Mouse (Mus musculus) left cerebral cortex, adult 9 months (tissue): ENCODE results near the gene Nepn.
A peak's percentile ranks its signal among the peaks of the same experiment; 100 is the strongest.

Source experiments
- DNase-seq, 2 experiments: peaks; one replicate each; pipeline ENCODE4 v3.0.0; 2022; ENCODE audit warnings: low spot score in 2 of 2

Nepn gene

DNA sequence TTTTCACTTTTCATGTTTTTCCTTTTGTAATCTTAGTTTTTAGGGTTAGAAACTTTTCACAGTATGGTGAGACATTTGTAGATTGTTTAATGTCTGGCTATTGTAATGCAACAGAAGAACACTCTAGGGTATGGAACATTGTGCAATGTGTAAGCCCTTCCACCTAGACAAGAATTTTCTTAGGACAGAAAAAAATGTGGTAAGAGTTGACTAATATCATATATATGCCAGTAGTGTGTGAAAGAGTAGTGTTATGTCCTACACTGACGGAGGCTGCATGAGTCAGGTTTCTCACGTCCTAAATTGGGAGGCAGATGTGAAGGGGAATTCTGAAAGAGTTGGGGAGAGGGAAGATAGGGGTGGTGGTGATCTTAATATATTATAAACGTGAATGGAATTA lies 10.9 kb downstream of the Nepn start:
- no peak for DNase-seq

DNA sequence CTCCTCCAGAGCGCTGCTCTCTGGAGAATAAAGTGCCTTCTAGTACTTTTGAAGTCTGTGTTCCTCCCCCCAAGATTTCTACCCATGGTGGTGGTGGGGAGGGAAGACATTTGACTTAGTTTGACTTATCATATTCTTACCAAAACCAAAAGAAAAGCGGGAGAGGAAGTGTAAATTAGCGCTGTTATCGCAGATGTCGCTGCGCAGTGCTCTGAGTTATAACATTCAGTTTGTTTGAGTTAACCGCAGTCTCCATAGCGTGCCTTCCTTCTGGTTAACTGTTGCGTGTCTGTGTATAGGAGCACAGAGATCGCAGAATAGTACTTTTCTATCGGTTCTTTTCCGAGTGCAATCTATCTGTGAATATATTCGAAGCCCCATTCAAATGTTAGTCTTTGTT lies 16.4 kb downstream of the Nepn start:
- DNase-seq = no peak

DNA sequence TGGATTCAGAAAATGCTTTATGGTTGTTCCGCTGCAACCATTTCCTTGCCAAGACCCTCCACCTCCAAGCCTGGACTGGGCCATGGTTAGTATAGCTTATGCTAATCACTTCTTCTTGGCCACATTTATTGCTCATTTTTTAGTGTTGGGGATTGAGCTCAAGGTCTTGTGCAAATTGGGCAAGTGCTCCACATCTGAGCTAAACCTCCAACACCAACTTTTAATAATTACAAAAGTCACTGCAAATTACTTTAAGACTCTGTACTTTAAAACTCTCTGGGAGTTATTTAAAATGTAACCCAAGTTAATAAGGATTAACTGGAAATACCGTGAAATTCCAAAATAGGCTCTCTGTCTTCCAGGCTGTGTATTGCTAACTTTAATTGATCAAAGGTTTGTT lies 18.8 kb downstream of the Nepn start:
- DNase-seq = no peak

DNA sequence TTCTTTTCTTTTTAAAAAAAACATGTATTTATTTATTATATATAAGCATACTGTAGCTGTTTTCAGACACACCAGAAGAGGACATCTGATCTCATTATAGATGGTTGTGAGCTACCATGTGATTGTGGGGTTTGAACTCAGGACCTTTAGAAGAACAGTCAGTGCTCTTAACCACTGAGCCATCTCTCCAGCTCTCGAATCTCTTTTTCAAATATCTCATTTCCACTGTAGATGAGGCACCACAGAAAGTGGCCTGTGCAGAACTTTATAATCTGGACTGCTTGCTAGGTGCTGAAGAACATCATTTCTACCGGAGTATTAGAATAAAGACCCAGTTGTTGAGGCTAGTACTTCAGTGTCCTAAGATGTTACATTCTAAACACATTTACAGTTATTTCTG lies 26.2 kb downstream of the Nepn start:
- no peak for DNase-seq

DNA sequence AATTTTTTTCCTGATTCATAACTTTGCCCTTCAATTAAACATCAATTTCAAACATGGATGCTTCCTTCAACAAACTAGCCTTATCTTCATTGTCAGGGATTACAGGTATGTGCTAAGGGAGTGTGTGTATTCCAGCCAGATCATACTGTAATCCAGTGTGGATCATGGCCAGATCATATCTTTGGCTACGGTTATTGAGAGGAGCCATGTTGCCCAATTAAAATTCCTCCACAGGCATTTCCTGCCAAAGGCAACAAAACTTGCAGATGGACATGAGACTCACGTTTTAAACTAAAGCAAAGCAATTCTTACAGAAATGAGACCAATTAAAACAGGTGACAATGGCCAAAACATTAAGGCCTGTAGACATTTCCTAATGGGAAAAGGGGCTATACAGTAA lies 27.7 kb downstream of the Nepn start:
- DNase-seq = no peak

DNA sequence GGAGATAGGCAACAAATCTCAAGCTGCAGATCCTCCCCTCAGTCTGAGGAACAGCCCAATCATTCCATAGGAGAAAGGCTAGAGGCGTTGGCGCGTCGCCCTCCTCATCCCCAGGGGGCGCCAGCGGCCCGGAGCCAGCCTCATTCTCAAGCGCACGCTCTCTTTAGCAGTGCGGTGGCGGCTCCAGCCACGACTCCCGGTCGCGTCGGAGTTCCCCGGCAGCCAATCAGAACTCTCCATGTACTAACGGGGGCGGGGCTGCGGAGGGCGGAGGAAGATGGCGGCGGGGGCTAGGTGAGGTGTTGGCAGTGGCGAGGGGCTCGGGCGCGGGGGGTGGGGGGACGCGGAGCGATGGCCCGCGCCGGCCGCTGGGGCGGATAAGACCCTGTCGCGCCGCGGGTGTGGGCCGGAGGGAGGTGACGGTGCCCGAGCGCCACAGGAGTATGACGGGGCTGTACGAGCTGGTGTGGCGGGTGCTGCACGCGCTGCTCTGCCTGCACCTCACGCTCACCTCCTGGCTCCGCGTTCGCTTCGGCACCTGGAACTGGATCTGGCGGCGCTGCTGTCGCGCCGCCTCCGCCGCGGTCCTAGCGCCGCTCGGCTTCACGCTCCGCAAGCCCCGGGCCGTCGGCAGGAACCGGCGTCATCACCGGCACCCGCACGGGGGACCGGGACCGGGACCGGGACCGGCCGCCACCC lies 28.7 kb downstream of the Nepn start, which contains the start of gene Nus1:
Nus1 (plus strand) TSS at position 249 of the 699 bp plus-strand sequence.
- DNase-seq = peak; percentile 91 to 98

DNA sequence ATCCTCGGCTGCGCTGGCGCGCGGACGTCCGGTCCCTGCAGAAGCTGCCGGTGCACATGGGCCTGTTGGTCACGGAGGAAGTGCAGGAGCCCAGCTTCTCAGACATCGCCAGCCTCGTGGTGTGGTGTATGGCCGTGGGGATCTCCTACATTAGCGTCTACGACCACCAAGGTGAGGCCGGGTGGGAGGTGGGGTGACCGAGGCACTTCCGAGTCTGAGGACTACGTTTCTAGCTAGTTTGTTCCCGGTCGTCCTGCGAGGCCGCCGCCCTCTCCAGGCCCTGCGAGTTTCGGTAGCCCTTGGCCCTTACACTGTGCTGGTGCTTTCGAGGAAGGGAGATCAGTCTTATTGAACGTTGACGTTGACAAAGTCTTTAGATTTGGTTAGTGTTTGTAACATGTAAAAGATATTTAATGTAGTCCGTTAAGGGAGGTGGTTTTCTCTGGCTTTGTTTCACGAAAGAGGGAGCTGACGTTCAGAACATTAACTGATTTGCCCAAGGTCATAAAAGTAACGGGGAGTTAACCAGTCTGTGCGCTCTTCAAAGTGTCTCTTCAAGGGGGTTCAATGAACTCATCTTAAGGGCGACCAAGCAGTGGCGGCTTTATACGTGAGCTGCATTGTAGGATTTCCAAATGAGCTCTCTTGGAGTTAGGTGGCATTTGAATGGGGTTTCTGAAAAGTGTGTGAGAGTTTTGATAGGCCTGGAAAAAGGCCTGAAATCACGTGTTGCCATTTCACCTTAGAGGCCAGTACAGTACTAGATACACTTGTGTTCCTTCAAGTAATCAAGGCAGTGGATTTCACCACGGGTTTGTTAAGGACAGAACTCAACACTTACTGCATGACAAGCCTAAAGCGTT lies 29.5 kb downstream of the Nepn start:
- DNase-seq = no peak

DNA sequence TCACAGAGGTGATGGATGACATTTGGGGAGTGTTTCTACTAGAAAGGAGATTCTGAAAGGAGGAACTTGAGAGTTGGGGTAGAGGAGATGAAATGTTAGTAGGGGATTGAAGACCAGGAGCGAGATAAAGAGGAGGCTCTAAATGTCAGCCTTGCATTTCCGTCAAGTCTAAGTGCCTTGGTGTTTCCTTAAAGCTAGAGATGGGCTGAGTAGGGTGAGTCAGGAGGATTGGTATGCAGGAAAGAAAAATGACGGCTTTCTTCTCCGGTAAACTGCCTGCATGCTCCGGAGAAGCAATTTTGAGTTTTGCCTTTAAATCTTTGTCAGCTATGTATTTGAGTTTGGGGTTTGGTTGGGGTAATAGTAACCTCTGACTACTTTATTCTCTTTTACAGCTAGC lies 30.2 kb downstream of the Nepn start:
- no peak for DNase-seq

DNA sequence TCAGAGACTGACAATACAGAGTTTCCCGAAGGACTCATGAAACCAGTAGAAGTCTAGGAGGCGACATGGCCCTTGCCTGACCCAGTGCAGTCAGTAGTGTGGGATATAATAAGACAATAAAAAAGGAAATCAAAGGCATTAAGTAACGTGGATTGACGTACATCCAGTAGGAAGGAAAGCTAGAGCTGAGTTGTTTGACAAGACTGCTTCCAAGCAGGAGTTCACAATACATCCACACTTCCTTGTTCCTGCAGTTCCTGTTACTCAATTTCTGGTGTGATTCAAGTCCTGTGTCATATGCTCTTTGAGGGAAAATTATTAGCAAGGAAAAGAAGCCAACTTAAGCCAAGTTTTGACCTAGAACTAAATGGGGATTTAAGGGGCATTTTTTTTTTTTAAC lies 30.6 kb downstream of the Nepn start:
- no peak for DNase-seq

DNA sequence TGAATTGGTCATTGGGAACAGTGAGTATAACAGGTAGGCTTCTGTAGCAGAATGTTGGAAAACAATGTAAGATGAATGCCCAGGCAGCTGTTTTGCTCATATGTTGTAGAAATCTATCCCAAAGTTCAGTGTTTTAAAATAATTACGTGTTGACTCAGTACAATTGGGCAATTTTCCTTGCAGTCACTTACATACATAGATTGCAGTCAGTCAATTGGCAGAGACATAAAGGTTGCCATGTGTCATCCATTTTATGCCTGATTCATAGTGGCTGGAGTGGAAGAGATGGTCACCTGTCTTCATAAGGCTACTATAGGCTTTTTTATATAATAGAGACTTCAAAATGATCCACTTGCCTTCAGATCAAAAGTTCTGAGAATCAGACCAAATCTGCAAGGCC lies 31.8 kb downstream of the Nepn start:
- no peak for DNase-seq

DNA sequence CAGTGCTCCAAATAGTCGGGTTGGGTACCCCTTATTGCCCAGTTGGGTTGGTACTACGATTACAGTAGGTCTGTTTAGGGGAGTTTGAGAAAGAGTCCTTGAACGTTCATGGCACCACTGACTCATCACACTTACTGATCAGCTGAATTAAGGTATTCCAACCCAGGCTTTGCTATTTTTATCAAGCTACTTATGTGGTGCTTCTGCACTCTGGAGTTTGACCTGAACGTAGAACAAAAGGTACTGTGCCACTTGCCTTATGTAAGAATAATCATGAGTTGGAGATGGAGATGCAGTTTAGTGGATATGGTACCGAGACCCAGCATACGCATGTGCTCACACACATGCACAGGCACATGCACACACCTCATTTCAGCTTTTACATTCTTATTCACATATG lies 32.9 kb downstream of the Nepn start:
- DNase-seq = peak in 1 of 2 experiments; percentile 39

DNA sequence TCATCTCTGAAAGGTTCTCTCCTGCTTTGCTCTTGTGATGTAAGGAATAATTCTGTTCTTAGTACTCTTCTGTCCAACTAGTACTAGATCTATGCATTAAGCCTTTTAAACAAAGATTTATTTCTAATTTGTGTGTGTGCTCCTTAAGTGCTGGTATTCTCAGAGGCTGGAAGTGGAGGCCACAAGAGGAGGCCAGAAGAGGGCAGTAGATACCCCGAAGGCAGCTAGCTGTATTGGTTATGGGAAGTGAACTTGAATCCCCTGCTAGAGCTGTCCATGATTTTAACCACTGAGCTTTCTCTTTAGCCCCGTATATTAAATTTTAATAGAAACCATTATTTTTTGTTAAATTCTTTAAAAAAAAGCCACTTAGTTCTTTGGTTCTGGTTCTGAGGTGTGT lies 34.3 kb downstream of the Nepn start:
- no peak for DNase-seq

DNA sequence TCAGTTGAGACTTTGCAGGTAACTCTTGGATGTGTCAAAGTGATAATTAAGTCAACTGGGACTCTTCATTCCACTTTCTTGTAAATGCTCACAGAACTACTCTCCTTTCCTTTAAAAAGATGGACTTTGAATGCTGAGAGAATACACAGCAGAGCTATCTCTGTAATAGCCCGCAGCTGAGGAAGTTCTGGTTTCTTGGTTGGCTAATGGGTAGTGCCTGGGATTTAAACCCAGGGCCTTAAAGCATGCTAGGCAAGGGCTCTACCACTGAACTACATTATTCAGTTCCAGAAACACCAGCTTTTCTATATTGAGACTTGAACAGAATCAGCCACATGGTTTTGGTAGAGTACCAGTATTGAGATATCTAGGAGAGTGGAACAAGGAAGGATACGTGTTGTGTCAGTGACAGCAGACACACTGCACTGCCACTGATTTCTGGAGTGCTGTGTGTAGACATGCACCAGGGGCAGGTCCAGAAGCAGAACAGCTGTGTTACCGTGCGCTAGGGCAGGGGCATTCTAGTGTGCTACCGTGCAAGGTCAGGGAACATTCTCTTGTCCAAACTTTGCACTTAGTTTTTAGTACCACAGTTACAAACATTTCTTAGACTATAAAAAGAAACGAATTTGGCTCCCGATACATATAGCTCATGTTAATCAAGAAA lies 37.7 kb downstream of the Nepn start:
- DNase-seq = no peak

DNA sequence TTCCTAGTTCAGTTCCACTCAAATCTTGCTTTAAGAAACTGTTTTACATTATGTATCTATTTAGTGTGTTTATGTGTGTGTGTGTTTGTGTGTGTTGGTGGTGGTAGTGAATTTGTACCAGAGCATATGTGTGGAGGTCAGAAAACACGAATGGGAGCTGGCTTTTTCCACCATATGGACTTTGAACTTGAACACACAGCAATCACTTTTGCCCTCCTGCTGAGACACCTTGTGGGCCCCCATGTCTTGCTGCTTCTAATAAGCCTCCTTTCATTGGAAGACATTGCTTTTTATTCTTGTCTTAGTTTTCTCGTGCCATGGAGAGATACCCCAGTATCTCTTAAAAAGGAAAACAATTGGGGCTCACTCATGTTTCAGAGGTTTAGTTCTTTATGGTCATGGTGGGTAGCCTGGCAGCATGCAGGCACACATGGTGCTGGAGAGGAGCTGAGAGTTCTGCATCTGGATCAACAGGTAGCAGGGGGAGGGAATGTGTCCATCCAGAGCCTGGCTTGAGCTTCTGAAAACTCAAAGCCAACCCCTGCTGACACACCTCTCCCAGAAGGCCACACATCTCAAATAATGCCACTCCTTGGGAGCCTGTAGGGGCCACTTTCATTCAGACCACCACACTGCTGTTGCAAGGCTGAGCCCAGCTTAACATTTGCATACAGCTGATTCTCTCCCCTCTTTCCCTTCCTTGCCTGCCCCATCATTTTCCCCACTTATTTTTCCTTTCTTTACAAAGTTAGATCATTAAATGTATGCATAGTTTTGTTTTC lies 39.1 kb downstream of the Nepn start:
- DNase-seq = no peak

DNA sequence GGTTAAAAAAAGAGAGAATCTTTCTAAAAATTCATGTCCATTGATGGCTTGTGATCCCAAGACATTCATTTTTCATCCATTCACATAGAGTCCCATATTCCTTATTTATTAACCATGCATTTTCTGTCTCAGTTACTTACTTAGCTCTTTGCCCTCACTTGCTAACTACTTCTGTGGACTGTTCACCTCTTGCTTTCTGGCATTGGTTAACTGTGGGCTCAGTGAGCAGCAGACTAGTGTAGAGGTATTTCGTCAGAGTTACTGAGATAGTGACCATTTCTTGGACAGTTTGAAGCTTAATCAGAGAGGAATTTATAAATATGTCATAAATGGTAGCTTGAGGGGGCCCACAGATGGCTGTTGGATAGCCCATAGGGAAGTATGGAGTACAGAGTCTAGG lies 42.2 kb downstream of the Nepn start:
- DNase-seq = no peak

DNA sequence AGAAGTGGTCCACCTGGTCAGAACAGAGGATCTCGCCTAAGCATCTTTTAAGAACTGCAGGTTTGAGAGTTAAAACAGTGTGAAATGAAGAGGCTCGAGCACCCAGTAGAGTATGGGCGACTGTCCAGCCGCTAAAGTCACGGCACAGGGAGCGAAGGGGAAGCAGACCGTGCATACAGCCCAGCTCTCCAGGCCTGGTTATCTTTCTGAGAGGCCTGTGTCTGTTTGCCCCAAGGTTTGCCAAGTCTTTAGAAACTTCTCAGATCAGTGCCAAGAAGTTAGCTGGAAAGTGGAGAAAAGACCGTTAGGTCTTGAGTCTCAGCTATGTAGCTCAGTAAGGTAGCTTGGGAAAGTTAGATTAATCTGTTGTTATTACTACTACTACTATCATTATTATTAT lies 46.1 kb downstream of the Nepn start:
- DNase-seq = no peak
